Mouse (Mus musculus): ENCODE data around the gene Cacna2d4.
A peak's percentile ranks its signal among the peaks of the same experiment; 100 is the strongest.
"Not testable (repeated sequence)": the region's sequence is repeated elsewhere in the genome, so short reads cannot be mapped to it uniquely, and the experiment has no call there.

The Cacna2d4 gene

DNA sequence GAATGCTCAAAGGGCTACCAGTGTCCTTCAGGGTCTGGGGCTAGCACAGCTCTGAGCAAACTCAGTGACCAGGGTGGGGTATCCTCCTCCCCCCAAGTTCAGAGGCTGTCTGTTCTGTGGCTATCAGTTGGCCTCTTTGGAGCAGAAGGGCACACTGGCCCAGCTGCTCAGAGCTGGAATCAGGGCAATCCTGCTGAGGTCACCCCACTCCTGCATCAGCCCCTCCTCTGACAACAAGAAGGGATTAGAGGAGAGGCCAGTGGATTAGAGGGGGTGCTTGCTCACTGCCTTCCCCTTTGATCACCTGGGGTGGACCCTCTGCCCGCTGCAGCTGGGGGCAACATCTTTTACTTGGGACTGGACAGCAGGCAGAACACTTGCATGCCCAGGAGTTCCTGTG is at the start of gene Cacna2d4:
Gene Cacna2d4 (plus strand): TSS at position 286 of the 400 bp plus-strand sequence.
- no peak for DNase-seq

GRCm38 (mm10) chr6:119186658-119187057 is 49.7 kb upstream of the Cacna2d4 start:
- peak; percentile 21 for DNase-seq

DNA sequence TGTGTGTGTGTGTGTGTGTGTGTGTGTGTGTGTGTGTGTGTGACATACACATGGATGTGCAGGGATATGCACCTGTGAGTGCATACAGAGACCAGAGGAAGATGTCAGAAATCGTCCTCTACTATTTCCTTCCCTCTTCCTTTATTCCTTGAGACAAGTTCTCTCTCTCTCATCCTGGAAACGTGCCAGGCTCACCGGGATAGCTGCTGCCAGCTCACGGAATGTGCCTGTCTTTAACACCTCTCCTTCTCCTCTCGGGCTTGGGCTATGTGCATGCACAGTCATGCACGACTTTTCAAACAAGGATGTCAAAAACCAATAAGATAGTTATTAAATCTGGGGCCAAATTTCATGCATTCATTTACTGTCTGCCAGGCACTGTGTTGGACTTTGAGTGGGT is 48.7 kb upstream of the Cacna2d4 start:
- DNase-seq: peak; percentile 10

GRCm38 (mm10) chr6:119191478-119191877 is 44.8 kb upstream of the Cacna2d4 start:
- DNase-seq: no peak

- no peak for DNase-seq
Observed at GRCm38 (mm10) chr6:119193571-119194154, 42.7 kb upstream of the Cacna2d4 start.

- no peak for DNase-seq
Observed at GRCm38 (mm10) chr6:119194161-119194560, 42.2 kb upstream of the Cacna2d4 start.

GRCm38 (mm10) chr6:119194601-119195000 is 41.7 kb upstream of the Cacna2d4 start:
- DNase-seq: no peak

DNA sequence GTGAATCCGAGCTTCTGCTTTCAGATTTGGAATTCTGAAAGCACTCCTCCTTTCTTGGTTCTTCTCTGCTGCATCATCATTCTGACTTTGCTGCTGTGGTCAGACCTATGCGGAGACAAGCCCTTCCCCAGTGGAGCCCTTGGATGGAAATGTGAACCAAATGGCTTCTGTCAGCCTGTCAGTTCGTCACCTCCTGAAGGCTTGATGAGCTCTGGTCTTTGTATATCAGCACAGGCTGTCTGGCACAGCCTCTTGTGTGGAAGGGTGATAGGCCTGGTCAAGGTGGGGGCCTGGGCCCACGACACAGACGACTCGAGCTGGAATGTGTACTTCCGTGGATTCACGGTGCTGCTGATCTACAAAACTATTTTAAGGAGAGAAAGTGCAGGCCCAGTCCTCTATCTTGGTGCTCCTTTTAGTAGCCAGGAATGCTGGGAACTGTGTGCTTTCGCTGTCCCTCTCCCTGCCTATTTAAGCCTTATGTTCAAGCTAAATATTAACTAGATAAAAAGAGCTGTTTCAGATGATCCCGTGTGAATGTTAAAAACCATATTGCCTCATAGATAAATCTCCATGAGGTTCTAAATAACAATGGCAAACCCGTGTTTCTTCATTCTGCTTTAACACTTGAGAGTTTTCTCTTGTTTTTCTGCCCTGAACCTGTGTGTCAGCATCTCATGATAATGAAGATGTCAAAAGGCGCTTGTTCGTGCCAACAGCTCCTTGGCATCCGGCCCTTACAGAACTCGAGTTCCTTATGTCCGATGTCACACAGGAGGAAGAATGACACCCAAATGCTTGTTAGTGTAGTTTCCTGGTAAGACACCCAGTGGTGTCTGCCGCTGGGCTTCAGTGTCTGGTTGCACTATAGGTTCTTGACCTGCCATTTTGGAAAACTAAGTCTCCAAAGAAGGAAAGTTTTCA is 39.7 kb upstream of the Cacna2d4 start, which contains the start of gene Cacna1c:
Gene Cacna1c (minus strand): TSS at position 37 of the 924 bp plus-strand sequence.
- DNase-seq: no peak

DNA sequence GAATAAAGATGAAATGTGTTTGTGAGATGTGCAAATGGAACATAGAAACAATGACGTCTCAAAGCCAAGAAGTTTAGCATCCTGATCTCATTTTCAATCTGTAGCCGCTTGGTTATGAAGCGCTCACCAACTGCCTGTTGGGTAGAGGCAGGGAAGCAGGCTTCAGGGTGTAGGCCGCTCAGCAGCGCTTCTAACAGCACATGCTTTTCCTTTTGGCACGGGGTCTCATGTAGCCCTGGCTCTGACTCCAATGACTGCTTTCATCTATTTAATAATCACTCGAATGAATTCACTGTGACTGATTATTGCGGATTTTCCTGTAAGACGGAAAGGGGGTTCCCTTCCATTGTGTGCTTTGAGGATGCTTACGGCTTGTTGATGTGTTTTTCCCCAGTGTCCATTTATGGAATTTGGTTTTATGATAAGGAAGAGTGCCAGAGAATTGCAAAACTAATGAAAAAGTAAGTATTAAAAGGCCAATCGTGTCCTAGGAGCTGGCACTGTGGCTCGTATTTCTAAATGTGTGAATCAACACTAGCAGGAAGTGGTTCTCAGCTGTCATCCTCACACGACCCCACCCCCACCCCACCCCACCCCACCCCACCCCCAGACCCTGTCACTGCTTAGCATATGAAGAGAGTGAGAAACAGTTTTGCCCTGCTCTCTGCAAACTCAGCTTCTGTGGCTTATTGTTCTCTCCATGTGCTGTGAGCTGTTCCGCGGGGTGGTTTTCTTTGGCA is 37.6 kb upstream of the Cacna2d4 start:
- no peak for DNase-seq

GRCm38 (mm10) chr6:119199274-119199879 is 36.9 kb upstream of the Cacna2d4 start:
- no peak for DNase-seq

GRCm38 (mm10) chr6:119200362-119200761 is 36.0 kb upstream of the Cacna2d4 start:
- DNase-seq: no peak

GRCm38 (mm10) chr6:119201575-119201974 is 34.8 kb upstream of the Cacna2d4 start:
- DNase-seq: no peak

- DNase-seq: no peak
Observed at GRCm38 (mm10) chr6:119204286-119204685, 32.0 kb upstream of the Cacna2d4 start.

DNA sequence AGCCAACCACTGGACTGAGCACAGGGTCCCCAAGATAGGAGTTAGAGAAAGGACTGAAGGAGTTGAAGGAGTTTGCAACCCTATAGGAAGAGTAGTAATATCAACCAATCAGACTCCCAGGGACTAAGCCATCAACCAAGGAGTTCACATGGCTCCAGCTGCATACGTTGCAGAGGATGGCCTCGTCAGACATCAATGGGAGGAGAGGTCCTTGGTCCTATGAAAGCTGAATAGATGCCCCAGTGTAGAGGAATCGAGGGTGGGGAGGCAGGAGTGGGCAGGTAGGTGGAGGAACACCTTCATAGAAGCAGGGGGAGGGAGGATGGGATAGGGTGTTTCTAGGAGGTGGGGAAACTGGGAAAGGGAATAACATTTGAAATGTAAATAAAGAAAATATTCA is 31.4 kb upstream of the Cacna2d4 start:
- no peak for DNase-seq

DNA sequence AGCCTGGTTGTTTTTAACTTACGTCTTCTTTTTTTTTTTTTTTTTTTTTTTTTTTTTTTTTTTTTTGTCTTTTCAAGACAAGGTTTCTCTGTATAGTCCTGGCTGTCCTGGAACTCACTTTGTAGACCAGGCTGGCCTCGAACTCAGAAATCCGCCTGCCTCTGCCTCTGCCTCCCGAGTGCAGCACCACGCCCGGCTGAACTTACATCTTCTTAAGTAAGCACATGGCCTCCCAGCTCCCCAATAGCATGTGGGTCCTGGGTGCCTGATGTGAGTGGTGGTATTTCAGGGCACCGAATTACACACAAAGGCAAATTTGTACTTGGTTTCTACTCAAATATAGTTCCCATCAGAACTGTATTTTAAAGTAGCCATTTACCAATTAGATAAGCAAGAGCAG is 30.3 kb upstream of the Cacna2d4 start:
- DNase-seq: not testable (repeated sequence)

- DNase-seq: no peak
Observed at GRCm38 (mm10) chr6:119213375-119213774, 23.0 kb upstream of the Cacna2d4 start.

GRCm38 (mm10) chr6:119214190-119214589 is 22.1 kb upstream of the Cacna2d4 start:
- DNase-seq: no peak

- DNase-seq: no peak
Observed at GRCm38 (mm10) chr6:119215040-119215613, 21.2 kb upstream of the Cacna2d4 start.

DNA sequence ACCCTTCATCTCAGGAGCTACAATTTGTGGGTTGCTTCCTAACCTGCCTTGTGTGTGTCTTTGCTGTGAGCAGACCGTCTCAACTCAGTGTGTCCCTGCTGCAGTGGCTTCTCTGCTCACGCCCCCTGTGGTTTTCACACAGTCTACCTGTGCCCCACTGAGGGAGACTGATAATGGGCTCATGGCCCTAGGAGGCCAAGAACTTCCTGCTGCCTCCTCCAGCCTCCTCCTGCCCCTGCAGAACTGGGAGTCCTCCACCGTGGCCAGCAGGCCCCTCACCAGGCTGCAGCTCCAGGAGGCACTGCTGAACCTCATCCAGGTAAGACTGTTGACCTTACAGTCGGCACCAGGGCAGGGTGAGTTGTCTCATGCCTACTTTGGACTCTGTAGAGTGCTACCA is 18.7 kb upstream of the Cacna2d4 start:
- DNase-seq: no peak

DNA sequence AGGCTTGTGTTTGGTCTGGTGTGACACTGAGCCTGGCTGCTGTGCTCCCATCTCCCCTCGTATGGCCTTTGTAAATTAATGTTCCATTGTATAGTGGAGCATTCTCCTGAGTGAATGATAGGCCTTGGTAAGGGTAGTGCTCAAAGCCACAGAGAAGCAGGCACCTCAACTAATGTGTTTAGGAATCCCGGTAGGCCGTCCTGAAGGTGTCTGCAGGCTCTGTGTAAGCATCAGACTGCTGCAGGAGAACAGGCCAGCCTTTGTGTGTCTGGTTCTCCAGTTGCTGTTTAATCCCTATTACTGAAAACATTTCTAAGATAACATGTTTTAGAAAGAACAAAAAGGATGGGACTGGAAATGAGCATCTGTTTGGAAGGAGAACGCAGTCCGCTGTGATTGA is 17.7 kb upstream of the Cacna2d4 start:
- DNase-seq: no peak

DNA sequence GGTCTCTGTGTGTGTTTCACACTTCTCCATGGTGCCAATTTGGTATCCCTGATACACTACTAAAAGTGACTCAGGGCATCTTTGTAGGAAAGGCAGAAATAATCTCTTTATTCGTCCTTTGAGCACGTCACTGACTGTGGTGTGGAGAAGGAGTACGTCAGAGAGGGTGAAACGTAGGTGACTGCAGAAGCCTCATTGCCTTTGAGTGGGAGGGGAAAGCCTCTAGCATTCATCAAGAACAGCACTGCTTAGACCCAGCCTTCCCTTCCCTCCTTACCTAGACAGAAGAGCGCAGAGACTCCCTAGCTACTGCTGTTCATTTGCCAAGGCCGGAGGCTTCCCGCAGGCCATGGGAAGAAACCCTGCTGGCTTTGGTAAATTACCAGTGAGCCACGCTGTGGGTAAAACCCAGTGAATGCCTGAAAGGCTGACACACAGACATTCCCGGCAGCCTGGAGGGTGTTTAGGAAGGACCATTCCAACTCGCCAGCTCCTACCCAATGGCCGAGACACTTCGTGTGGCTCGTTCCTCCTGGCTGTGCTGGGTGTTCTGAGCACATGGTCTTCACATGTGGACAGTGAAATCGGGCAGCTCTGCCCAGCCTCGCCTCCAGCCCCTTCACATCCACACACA is 17.0 kb upstream of the Cacna2d4 start:
- peak; percentile 36 for DNase-seq

- peak; percentile 57 for DNase-seq
Observed at GRCm38 (mm10) chr6:119220297-119220696, 16.0 kb upstream of the Cacna2d4 start.

Data from cerebellum, adult 11 months (tissue).